Mouse (Mus musculus) megakaryocyte-erythroid progenitor cell, adult 5-6 weeks (primary cell): ENCODE data around the gene Pfdn4. TPM values are rescaled to one million over a fixed set of nuclear protein-coding genes. Genes with fewer than 3 reads are reported as not detected.
"Not testable (repeated sequence)": the region's sequence is repeated elsewhere in the genome, so short reads cannot be mapped to it uniquely, and the experiment has no call there.

Experiments
- ATAC-seq: replicated peaks from 2 replicates; pipeline ENCODE4 v1.8.0; 2016; ENCODE audit warnings: mild to moderate bottlenecking, inconsistent platforms; ENCODE audit not compliant: severe bottlenecking, poor library complexity, low FRiP score, low TSS enrichment
- total RNA-seq, 2 experiments: library from RNA; stranded (forward) in 1 of 2; stranded (reverse) in 1 of 2; fragments of 200-1000, 215-1000 nt in 1 of 2; fragments of >200 nt in 1 of 2; fragmentation: Nextera tagmentation in 1 of 2; gene quantifications; 2 replicates each; pipeline ENCODE4 v1.2.3; 2014 to 2017

Pfdn4 gene
- total RNA-seq (2014; fragmentation: Nextera tagmentation) (53.8 and 62.9 TPM in 2 replicates), total RNA-seq (2017) (90.7 and 91.2 TPM in 2 replicates)

- no peak for ATAC-seq
Measured at GRCm38 (mm10) chr2:170496154-170496930, at the start of gene Pfdn4. TSS of gene Pfdn4 (plus strand) at chr2:170496428.

DNA sequence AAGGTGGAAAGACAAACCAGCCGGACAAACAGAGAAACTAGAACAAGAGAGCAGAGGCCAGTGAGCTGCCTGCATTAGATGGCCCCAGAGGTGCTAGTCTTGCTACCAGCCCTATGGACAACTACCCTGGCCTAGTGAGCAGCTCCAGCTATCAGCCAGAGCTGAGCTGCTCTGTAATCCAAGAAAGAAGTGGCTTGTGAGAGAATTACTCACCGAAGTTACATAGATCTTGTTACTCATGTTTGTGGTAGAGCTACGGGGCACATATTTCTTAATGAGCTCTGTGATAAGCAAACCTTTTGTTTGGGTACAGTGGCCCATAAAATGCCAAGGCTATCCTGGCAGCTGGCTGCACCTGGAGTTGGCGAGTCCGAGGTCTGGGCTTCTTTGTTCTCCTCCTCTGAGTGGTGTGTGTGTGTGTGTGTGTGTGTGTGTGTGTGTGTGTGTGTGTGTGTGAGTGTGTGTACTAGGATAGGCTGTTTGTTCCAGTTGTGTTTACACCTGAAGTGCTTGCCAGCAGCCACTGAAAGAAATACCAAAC lies 49.3 kb upstream of the Pfdn4 start:
- ATAC-seq: no peak

DNA sequence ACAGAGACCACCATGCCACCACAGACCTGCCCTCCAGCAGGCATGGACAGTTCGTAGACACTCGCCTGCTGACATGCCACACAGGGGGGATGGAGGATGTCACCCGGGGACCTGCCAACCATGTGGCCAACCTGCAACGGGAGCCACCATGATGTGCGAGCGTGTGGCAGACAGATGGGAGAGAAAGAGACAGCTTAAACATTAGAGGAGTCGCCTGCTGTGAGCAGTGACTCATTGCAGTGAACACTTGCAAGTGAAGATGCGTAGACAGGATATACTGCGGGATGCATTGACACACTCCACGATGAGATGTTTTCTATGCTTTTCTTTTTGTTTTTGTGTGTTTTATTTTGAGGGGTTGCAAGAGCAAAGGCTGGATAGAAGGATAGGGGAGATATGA lies 48.6 kb upstream of the Pfdn4 start:
- no peak for ATAC-seq

DNA sequence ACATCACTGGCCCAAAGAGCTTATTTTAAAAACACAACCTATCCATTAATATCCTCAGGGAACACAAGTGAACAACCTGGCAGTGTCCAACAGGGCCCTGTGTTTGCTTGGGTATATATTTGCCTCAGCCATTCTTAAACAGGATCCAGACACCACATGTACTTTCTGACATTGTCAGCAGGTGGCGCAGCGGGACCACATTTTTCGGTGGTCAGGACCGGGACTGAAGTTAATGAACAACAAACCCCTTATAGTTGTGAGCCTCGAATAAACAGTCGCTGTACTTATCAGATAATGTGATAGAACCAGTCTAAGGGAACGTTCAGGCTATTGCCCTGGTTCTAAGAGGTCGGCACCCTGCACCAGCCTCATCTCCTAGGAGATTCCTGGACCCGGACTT lies 45.3 kb upstream of the Pfdn4 start:
- peak; percentile 86 for ATAC-seq

- ATAC-seq: not testable (repeated sequence)
Measured at GRCm38 (mm10) chr2:170453809-170454208, 42.4 kb upstream of the Pfdn4 start.

- no peak for ATAC-seq
Measured at GRCm38 (mm10) chr2:170459183-170459582, 37.0 kb upstream of the Pfdn4 start.

DNA sequence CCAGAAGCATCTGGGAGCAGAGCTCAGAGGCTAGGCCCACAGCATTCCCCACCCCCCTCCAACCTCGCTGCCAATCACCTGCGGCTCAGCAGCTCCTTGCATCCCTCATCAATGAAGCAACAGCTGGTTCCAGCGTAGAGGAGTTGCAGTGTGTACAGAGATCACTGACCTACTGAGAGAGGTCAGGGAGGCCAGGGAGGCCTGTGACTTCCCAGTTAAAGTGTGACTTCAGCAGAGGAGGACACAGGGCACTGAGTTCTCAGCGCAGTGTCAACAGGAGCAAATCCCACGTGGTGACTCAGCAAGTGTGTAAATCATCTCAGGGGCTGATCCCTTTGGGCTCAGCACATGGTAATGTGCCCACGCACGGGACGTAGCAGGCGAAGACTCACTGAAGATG lies 36.4 kb upstream of the Pfdn4 start:
- ATAC-seq: no peak

- ATAC-seq: no peak
Measured at GRCm38 (mm10) chr2:170461652-170462051, 34.6 kb upstream of the Pfdn4 start.

- ATAC-seq: no peak
Measured at GRCm38 (mm10) chr2:170464817-170465216, 31.4 kb upstream of the Pfdn4 start.

- ATAC-seq: peak; percentile 80
Measured at GRCm38 (mm10) chr2:170468009-170468408, 28.2 kb upstream of the Pfdn4 start.

DNA sequence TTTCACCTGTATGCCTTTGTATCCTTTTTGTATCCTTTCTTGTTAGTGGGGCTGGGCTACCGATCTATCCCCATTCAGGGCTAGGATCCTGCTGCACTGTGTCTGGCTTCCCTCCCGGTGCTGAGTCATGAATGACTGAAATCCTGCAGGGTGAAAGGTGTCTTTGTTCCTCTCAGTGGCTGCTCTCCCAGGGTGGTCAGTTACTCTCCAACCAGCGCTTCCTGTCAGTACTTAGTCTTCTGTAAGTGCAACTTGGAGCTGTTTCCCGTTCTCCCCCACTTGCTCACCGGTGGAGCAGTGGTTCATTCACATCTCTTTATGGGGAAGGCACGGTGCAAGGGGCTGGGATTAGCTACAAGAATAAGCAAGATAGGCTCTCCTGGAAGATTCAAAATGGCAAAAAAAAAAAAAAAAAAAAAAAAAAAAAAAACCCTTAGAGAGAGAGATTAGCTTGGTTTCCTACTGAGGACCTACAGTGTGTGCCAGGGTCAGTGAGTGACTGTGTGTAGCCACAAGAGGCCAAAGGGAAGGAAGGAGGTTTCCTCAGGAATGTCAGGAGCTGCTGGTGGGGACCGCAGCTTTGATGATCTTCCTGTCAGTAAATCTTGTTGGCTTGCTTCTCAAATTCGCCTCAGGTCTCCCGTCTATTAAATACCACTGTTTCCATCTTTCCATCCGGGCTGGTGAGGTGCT lies 26.5 kb upstream of the Pfdn4 start:
- no peak for ATAC-seq

- no peak for ATAC-seq
Measured at GRCm38 (mm10) chr2:170470591-170470990, 25.6 kb upstream of the Pfdn4 start.

DNA sequence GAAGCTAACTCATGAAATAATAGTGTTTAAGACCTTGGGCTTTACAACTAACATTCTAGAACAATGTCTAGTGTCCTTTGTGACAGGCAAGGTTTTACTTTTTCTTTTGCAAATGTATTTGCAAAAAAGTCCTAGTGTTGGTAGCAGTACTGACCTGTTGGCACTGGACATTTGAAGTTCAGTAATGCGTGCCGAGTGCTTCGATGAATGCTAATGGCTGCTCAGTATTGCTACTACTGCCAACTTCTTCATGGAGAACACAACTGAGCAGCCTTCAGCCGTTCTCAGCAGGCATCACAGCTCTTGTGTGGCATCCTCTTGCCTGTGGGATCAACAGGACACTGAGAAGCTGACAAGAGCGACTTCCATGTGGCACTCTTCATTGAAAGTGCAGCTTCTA lies 22.1 kb upstream of the Pfdn4 start:
- ATAC-seq: no peak

DNA sequence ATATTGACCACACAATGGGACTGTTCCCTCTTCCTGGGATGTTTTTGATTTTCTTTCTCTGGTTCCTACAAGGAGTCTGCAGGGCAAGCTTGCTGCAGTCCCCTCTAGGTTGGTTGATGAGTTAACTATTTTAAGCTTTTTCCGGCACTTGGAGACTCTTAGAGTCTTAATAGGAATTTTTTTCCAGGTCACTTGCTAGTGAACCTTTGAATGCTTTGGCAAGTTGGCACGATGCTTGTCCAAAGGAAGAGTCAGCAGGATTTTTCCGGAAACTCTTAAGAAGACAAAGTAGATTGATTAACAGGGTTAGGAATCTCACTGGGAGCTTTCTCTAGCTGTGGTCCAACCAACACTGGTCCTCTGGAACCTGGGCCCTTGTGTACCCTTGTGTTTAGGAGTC lies 21.1 kb upstream of the Pfdn4 start:
- no peak for ATAC-seq

DNA sequence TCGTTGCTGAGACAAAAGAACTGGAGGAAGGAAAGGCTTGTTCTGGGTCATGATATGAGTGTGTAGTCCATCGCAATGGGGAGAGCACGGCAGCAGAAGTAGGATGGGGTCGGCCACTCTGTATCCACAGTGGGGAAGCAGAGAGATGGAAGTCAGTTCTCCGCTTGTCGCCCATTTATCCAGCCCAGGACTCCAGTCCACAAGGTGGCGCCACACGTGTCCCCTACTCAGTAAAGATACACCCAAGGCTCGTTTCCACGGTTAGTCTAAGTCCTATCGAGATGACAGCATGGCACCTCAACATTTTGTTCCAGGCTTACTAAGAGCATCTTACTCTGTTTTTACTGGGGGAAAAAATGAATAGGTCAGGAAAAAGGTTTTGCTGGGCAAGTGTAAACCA lies 20.0 kb upstream of the Pfdn4 start:
- peak; percentile 68; the same call in 1 of the 2 replicates for ATAC-seq

DNA sequence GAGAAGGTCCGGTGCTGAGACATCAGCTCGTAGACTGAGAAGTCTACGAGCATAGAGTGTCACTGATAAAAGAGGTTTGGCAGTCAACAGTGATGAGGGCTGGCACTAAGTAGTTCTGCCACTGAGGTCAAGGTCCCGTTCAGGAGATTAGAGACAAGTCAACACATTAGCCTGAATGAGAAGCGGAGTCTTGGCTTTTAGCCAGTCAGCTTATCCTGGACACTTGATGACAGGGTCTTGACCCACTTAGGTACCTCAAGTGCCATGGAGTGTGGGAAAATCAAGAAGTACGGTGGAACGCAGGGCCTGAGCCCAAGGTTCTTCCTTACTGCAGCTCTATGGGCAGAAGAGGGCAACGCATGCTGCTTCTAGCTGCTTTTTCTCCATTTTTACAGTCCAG lies 19.6 kb upstream of the Pfdn4 start:
- ATAC-seq: no peak

- ATAC-seq: no peak
Measured at GRCm38 (mm10) chr2:170482019-170482540, 14.1 kb upstream of the Pfdn4 start.

GRCm38 (mm10) chr2:170483914-170484313 lies 12.3 kb upstream of the Pfdn4 start:
- ATAC-seq: no peak

- ATAC-seq: no peak
Measured at GRCm38 (mm10) chr2:170487202-170487601, 9.0 kb upstream of the Pfdn4 start.

GRCm38 (mm10) chr2:170487890-170488502 lies 8.2 kb upstream of the Pfdn4 start:
- ATAC-seq: peak; percentile 72; the same call in 1 of the 2 replicates
